Mouse (Mus musculus) limb, embryonic 12.5 days (tissue): Measurements from ENCODE around the gene Syngap1. TPM values are rescaled to one million over a fixed set of nuclear protein-coding genes. Genes with fewer than 3 reads are reported as not detected.

ENCODE experiments used
- ATAC-seq: fragments of 200-750 bp; cut with Nextera tagmentation; 2 replicates; pipeline ENCODE4 v1.8.0; 2017; ENCODE audit warnings: low read depth, moderate TSS enrichment; ENCODE audit not compliant: insufficient number of reproducible peaks, insufficient read depth, low FRiP score, low TSS enrichment
- H3K27ac ChIP-seq: fragments of 300-500 bp; sonication (generic); 2 replicates; pipeline ENCODE4 v1.5.1; 2016; ENCODE audit warnings: mild to moderate bottlenecking, moderate library complexity
- H3K27me3 ChIP-seq: fragments of 300-500 bp; sonication (generic); 2 replicates; pipeline ENCODE4 v1.6.1; 2016; ENCODE audit warnings: mild to moderate bottlenecking, moderate library complexity
- H3K36me3 ChIP-seq: fragments of 300-500 bp; sonication (generic); 2 replicates; pipeline ENCODE4 v1.6.1; 2016; ENCODE audit warnings: mild to moderate bottlenecking, moderate library complexity
- H3K4me1 ChIP-seq: fragments of 300-500 bp; sonication (generic); replicated peaks from 2 replicates; pipeline ENCODE4 v1.6.1; 2016
- H3K4me2 ChIP-seq: fragments of 300-500 bp; sonication (generic); 2 replicates; pipeline ENCODE4 v1.6.1; 2016; ENCODE audit warnings: mild to moderate bottlenecking, moderate library complexity
- H3K4me3 ChIP-seq: fragments of 300-500 bp; sonication (generic); replicated peaks from 2 replicates; pipeline ENCODE4 v1.5.1; 2016; ENCODE audit warnings: mild to moderate bottlenecking
- H3K9ac ChIP-seq: fragments of 300-500 bp; sonication (generic); replicated peaks from 2 replicates; pipeline ENCODE4 v1.6.1; 2016; ENCODE audit warnings: mild to moderate bottlenecking, moderate library complexity
- H3K9me3 ChIP-seq: fragments of 300-500 bp; sonication (generic); 2 replicates; pipeline ENCODE4 v1.6.1; 2016; ENCODE audit warnings: mild to moderate bottlenecking, moderate library complexity
- WGBS: fragments of 180-500 bp; shearing (Covaris S2); methylation state at CpG from one replicate; pipeline ENCODE4 v1.1.7; 2016; 5-methylcytosine and 5-hydroxymethylcytosine counted together
- polyA plus RNA-seq: library from polyadenylated mRNA; unstranded; fragments of >200 nt; fragmentation: Nextera tagmentation; extraction: Ambion mirVana; gene quantifications from 2 replicates; pipeline ENCODE4 v1.2.1, GENCODE M21; 2016

The Syngap1 gene
- polyA plus RNA-seq, 1 experiment from 2014 or later = 3.4 TPM

- H3K9ac ChIP-seq = no peak overlapping the region
- no peaks in the 10 kb centered on the region for H3K27me3 ChIP-seq
- H3K4me1 ChIP-seq = peaks cover 12% of the 10 kb centered on the region; the same call in 1 of the 2 replicates
- H3K27ac ChIP-seq = no peak overlapping the region
- no peaks in the 10 kb centered on the region for H3K36me3 ChIP-seq
- no peaks in the 10 kb centered on the region for H3K9me3 ChIP-seq
- no peak overlapping the region for H3K4me3 ChIP-seq
- 77% methylated on average over 8 of the region's 8 CpGs for WGBS
- no peak for ATAC-seq
- H3K4me2 ChIP-seq = no peak overlapping the region
Observed at GRCm38 (mm10) chr17:26995562-26995961, 54.5 kb downstream of the Syngap1 start.

DNA sequence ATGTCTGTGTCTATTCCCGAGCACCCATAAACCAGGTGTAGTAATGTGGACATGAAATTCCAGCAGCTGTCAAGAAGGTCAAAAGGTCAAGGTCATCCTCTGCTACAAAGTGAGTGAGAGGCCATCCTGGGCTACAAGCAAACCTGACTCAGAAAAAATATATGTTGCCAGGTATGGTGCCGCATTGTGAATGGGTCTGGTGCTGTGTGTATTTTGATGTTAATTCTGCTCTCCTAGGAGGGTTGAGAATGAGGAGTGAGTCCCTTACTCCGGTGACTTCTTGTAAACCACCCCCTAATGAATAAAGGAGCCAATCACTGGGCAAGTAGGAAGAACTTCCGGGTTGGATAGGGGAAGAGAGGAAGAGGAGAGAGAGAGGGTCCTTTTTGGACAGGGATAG is 56.6 kb downstream of the Syngap1 start:
- no peak overlapping the region for H3K9ac ChIP-seq
- no peak overlapping the region for H3K4me3 ChIP-seq
- no peak for ATAC-seq
- no peaks in the 10 kb centered on the region for H3K9me3 ChIP-seq
- H3K27me3 ChIP-seq = no peaks in the 10 kb centered on the region
- no peak overlapping the region for H3K4me2 ChIP-seq
- peaks cover 12% of the 10 kb centered on the region; the same call in 1 of the 2 replicates for H3K4me1 ChIP-seq
- H3K36me3 ChIP-seq = no peaks in the 10 kb centered on the region
- H3K27ac ChIP-seq = no peak overlapping the region
- 71% methylated on average over 4 of the region's 4 CpGs for WGBS

GRCm38 (mm10) chr17:26998283-26998682 is 57.2 kb downstream of the Syngap1 start:
- H3K4me3 ChIP-seq = no peak overlapping the region
- H3K4me1 ChIP-seq = peaks cover 12% of the 10 kb centered on the region; the same call in 1 of the 2 replicates
- no peak overlapping the region for H3K27ac ChIP-seq
- H3K9ac ChIP-seq = no peak overlapping the region
- no peaks in the 10 kb centered on the region for H3K9me3 ChIP-seq
- WGBS = 92% methylated on average over 15 of the region's 15 CpGs
- H3K36me3 ChIP-seq = no peaks in the 10 kb centered on the region
- no peak for ATAC-seq
- H3K27me3 ChIP-seq = no peaks in the 10 kb centered on the region
- H3K4me2 ChIP-seq = no peak overlapping the region

DNA sequence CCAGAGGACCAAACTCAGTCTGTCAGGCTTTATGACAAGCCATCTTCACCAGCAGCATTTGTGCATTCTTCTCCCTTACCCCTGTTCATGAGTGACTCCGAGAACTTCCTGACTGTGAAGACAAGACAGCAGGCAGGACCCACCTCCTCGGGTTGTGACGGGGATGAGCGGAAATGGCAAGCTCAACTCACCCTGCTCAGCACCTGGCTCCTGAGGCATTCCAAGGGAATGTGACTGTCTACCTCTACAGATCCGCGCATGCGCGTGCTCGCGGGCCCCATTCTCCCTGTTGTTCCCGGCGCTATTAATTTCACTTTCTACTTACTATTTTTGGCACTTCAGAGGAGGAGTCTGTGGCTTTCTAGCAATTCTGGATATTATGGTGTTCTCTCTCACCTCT is 58.9 kb downstream of the Syngap1 start:
- WGBS = 72% methylated on average over 12 of the region's 12 CpGs
- H3K9me3 ChIP-seq = no peaks in the 10 kb centered on the region
- H3K36me3 ChIP-seq = no peaks in the 10 kb centered on the region
- no peak for ATAC-seq
- H3K9ac ChIP-seq = 0 out of 2 replicates have a peak overlapping the region, but pooled peaks have one; percentile 8
- H3K4me2 ChIP-seq = no peak overlapping the region
- no peak overlapping the region for H3K27ac ChIP-seq
- peaks cover 13% of the 10 kb centered on the region for H3K27me3 ChIP-seq
- peaks cover 12% of the 10 kb centered on the region; the same call in 1 of the 2 replicates for H3K4me1 ChIP-seq
- no peak overlapping the region for H3K4me3 ChIP-seq

- Histone ChIP-seq H3K27me3 (peaks cover 19% of the 10 kb centered on the region), H3K4me2 (no peak overlapping the region), H3K27ac (no peak overlapping the region), H3K36me3 (no peaks in the 10 kb centered on the region), H3K4me3 (no peak overlapping the region), H3K9me3 (no peaks in the 10 kb centered on the region), H3K4me1 (peaks cover 5% of the 10 kb centered on the region; the same call in 1 of the 2 replicates), H3K9ac (no peak overlapping the region)
- 78% methylated on average over 7 of the region's 7 CpGs for WGBS
- no peak for ATAC-seq
Observed at GRCm38 (mm10) chr17:27001151-27001550, 60.1 kb downstream of the Syngap1 start.

DNA sequence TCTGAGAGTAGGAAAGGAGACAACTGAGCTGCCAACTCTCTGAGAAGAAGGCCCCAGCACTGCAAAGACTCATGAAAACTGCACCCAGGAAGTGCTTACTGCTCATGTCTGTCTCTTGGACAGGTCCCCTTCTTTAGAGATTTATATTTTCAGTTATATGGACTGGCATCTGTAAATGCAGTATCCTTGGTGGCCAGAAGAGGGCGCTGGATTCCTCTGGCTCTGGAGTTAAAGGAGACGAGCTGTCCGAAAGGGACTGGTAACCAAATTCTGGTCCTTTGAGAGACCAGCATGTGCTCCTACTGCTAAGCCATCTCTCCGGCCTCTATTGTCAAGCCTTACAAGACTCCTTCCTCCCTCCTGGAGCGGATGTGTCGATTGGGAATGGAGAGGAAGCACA is 60.8 kb downstream of the Syngap1 start:
- Histone ChIP-seq H3K9me3 (no peaks in the 10 kb centered on the region), H3K4me3 (no peak overlapping the region), H3K36me3 (no peaks in the 10 kb centered on the region), H3K4me1 (peaks cover 9% of the 10 kb centered on the region; the same call in 1 of the 2 replicates), H3K4me2 (no peak overlapping the region), H3K9ac (no peak overlapping the region), H3K27me3 (peaks cover 19% of the 10 kb centered on the region), H3K27ac (no peak overlapping the region)
- 57% methylated on average over 6 of the region's 6 CpGs for WGBS
- ATAC-seq = no peak

GRCm38 (mm10) chr17:27004431-27004830 is 63.4 kb downstream of the Syngap1 start:
- ATAC-seq = no peak
- Histone ChIP-seq H3K9ac (no peak overlapping the region), H3K4me1 (peaks cover 9% of the 10 kb centered on the region; the same call in 1 of the 2 replicates), H3K4me2 (no peak overlapping the region), H3K36me3 (no peaks in the 10 kb centered on the region), H3K27ac (no peak overlapping the region), H3K4me3 (no peak overlapping the region), H3K27me3 (peaks cover 19% of the 10 kb centered on the region), H3K9me3 (no peaks in the 10 kb centered on the region)
- 31% methylated on average over 9 of the region's 9 CpGs for WGBS

- Histone ChIP-seq H3K9me3 (no peaks in the 10 kb centered on the region), H3K4me3 (no peak overlapping the region)
- 27% methylated on average over 19 of the region's 19 CpGs for WGBS
Observed at GRCm38 (mm10) chr17:27004903-27005485, 63.9 kb downstream of the Syngap1 start.

DNA sequence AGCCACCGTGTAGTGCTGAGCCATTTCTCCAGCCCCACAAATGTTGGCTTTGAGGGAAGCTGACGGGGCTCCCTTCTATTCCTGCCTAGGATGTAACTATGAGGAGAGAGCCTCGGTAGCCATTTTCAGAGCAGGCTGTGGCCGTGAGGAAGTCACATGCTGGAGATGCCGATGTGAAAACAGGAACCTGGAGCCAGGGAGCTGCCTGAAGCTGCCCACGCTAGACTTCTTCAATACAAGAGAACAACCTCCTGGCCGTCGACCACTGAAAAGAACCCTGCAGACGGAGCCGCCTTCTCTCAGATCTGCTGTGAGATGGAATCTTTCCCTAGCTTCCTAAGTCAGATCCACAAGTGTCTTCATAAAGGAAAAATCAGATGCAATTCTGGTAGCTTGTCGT is 64.6 kb downstream of the Syngap1 start:
- no peaks in the 10 kb centered on the region for H3K36me3 ChIP-seq
- H3K4me1 ChIP-seq = 0 out of 2 replicates have a peak, but pooled peaks cover 5% of the 10 kb centered on the region
- no peak overlapping the region for H3K4me2 ChIP-seq
- H3K27ac ChIP-seq = no peak overlapping the region
- H3K27me3 ChIP-seq = peaks cover 19% of the 10 kb centered on the region
- no peak overlapping the region for H3K9ac ChIP-seq
- H3K9me3 ChIP-seq = no peaks in the 10 kb centered on the region
- WGBS = 61% methylated on average over 11 of the region's 11 CpGs
- no peak for ATAC-seq
- no peak overlapping the region for H3K4me3 ChIP-seq

More at GRCm38 (mm10) chr17:27004903-27005485, 63.9 kb downstream of the Syngap1 start:
- Histone ChIP-seq H3K36me3 (no peaks in the 10 kb centered on the region), H3K4me1 (peaks cover 9% of the 10 kb centered on the region; the same call in 1 of the 2 replicates), H3K27ac (no peak overlapping the region), H3K4me2 (no peak overlapping the region), H3K27me3 (peaks cover 19% of the 10 kb centered on the region), H3K9ac (no peak overlapping the region)
- no peak for ATAC-seq

DNA sequence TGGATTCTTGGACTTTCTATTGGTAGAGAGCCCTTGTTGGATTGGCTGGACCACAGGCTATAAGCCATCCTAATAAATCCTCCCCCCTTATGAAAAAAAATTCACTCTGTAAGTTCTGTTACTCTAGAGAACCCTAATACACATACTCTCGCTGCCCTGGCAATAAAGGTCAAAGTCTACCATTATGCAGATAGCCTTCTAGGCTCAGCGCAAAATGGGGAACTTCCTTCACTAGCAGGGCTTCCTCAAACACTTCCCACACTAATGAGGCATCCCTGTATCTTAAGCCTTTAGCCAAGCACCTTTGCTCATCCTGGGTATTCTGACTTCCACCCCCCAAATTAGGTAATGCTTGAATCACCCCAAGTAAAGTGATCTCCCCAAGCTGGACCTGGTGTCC is 67.2 kb downstream of the Syngap1 start:
- Histone ChIP-seq H3K27ac (no peak overlapping the region), H3K9ac (no peak overlapping the region), H3K36me3 (no peaks in the 10 kb centered on the region), H3K4me2 (no peak overlapping the region), H3K4me1 (0 out of 2 replicates have a peak, but pooled peaks cover 10% of the 10 kb centered on the region), H3K27me3 (peaks cover 19% of the 10 kb centered on the region), H3K4me3 (no peak overlapping the region), H3K9me3 (no peaks in the 10 kb centered on the region)
- WGBS = 79% methylated on average over 2 of the region's 2 CpGs
- no peak for ATAC-seq

GRCm38 (mm10) chr17:27011167-27011566 is 70.1 kb downstream of the Syngap1 start:
- no peak overlapping the region for H3K4me3 ChIP-seq
- WGBS = 90% methylated on average over 10 of the region's 10 CpGs
- ATAC-seq = no peak

More at GRCm38 (mm10) chr17:27011167-27011566, 70.1 kb downstream of the Syngap1 start:
- H3K9ac ChIP-seq = no peak overlapping the region
- H3K27ac ChIP-seq = no peak overlapping the region
- H3K9me3 ChIP-seq = no peaks in the 10 kb centered on the region
- 0 out of 2 replicates have a peak, but pooled peaks cover 10% of the 10 kb centered on the region for H3K4me1 ChIP-seq
- no peaks in the 10 kb centered on the region for H3K36me3 ChIP-seq
- no peak overlapping the region for H3K4me2 ChIP-seq
- H3K27me3 ChIP-seq = no peaks in the 10 kb centered on the region
